14 mouse cellular contexts compared by ENCODE assay signal in genomic region chr3:53289589-53290219, GRCm38 (mm10).
A peak's percentile ranks its signal among the peaks of the same experiment; 100 is the strongest.
DNase-seq lines count a peak whose midpoint lies in the region; ATAC-seq and TF ChIP-seq lines count a peak whose summit lies in the region.
"Had no signal": no experiment of that assay in that cellular context is flagged by ENCODE, and none has a peak within 500 bp of the region (broad histone marks: within the 10 kb centered on the region; RNA-seq: fewer than 3 reads in every experiment).

No protein-coding gene starts in this region.

- no peaks in the 10 kb centered on the region for H3K27me3 ChIP-seq in kidney, adult 2 months (replicated peaks; ENCODE audit: control insufficient read depth, insufficient read depth, low read length)
- H3K27me3 ChIP-seq in neural tube, embryonic 12.5 days (replicated peaks), result no peaks in the 10 kb centered on the region
- H3K27me3 ChIP-seq in limb, embryonic 11.5 days (ENCODE audit: control insufficient read depth, insufficient read depth, low read length), result no peaks in the 10 kb centered on the region
- H3K27me3 ChIP-seq in stomach, embryonic 16.5 days (ENCODE audit: control insufficient read depth, insufficient read depth, low read length), result no peaks in the 10 kb centered on the region
- H3K27me3 ChIP-seq: heart, embryonic 13.5 days; lung, embryonic 15.5 days had no signal

- H3K36me3 ChIP-seq in kidney, adult 2 months (ENCODE audit: control insufficient read depth, insufficient read depth, low read length), result no peaks in the 10 kb centered on the region
- no peaks in the 10 kb centered on the region for H3K36me3 ChIP-seq in neural tube, embryonic 12.5 days
- no peaks in the 10 kb centered on the region for H3K36me3 ChIP-seq in limb, embryonic 11.5 days (ENCODE audit: control insufficient read depth, insufficient read depth, low read length)
- no peaks in the 10 kb centered on the region for H3K36me3 ChIP-seq in stomach, embryonic 16.5 days (ENCODE audit: control insufficient read depth, insufficient read depth, low read length)
- H3K36me3 ChIP-seq: forebrain, embryonic 12.5 days; heart, embryonic 13.5 days; lung, embryonic 15.5 days; midbrain, embryonic 10.5 days had no signal

- no peaks in the 10 kb centered on the region for H3K9me3 ChIP-seq in neural tube, embryonic 12.5 days
- no peaks in the 10 kb centered on the region for H3K9me3 ChIP-seq in limb, embryonic 11.5 days (ENCODE audit: control insufficient read depth, low read length)
- no peaks in the 10 kb centered on the region for H3K9me3 ChIP-seq in stomach, embryonic 16.5 days (replicated peaks; ENCODE audit: control insufficient read depth, low read length)
- H3K9me3 ChIP-seq: forebrain, embryonic 12.5 days; heart, embryonic 13.5 days; lung, embryonic 15.5 days; midbrain, embryonic 10.5 days had no signal

- H3K9ac ChIP-seq in neural tube, embryonic 12.5 days, result no peak overlapping the region
- no peak overlapping the region for H3K9ac ChIP-seq in limb, embryonic 11.5 days (ENCODE audit: low read length)
- no peak overlapping the region for H3K9ac ChIP-seq in stomach, embryonic 16.5 days (ENCODE audit: low read length)
- H3K9ac ChIP-seq: forebrain, embryonic 12.5 days; heart, embryonic 13.5 days; lung, embryonic 15.5 days had no signal

- H3K4me1 ChIP-seq in kidney, adult 2 months (ENCODE audit: control insufficient read depth, insufficient read depth, low read length), result no peaks in the 10 kb centered on the region
- peaks cover 10% of the 10 kb centered on the region; the same call in 1 of the 2 replicates for H3K4me1 ChIP-seq in neural tube, embryonic 12.5 days
- H3K4me1 ChIP-seq in limb, embryonic 11.5 days (ENCODE audit: control insufficient read depth, insufficient read depth, low read length), result 0 out of 2 replicates have a peak, but pooled peaks cover 2% of the 10 kb centered on the region
- H3K4me1 ChIP-seq in stomach, embryonic 16.5 days (ENCODE audit: control insufficient read depth, insufficient read depth, low read length), result peaks cover 7% of the 10 kb centered on the region

- peak; percentile 14 for DNase-seq in kidney, adult 2 months
- DNase-seq in kidney, adult 8-10 months, result no peak
- no peak for DNase-seq in neural tube, embryonic 10.5 days (ENCODE audit: extremely low spot score, low spot score)
- DNase-seq in limb, embryonic 11.5 days (ENCODE audit: low spot score), result peak; percentile 37
- DNase-seq: adrenal gland, adult 2 months; layer of hippocampus, adult 9-11 months; liver had no signal

- no peak for TF ChIP-seq CTCF in kidney, adult 2 months (conservative IDR thresholded peaks at IDR 0.05; ENCODE audit: insufficient read depth, insufficient read length, low read depth, low read length)

- no peak overlapping the region for H3K27ac ChIP-seq in kidney, adult 2 months (ENCODE audit: insufficient read depth, low read depth, low read length)
- 0 out of 2 replicates have a peak overlapping the region, but pooled peaks have one; percentile 50 for H3K27ac ChIP-seq in neural tube, embryonic 12.5 days
- no peak overlapping the region for H3K27ac ChIP-seq in limb, embryonic 11.5 days (replicated peaks; ENCODE audit: low read depth, low read length)
- peak overlapping the region; percentile 10; the same call in 1 of the 2 replicates for H3K27ac ChIP-seq in stomach, embryonic 16.5 days (ENCODE audit: low read length)
- H3K27ac ChIP-seq: forebrain, embryonic 12.5 days; heart, embryonic 13.5 days; lung, embryonic 15.5 days; midbrain, embryonic 10.5 days had no signal

- no peak overlapping the region for H3K4me3 ChIP-seq in kidney, adult 2 months (ENCODE audit: insufficient read depth, low read depth, low read length)
- H3K4me3 ChIP-seq in neural tube, embryonic 12.5 days, result no peak overlapping the region
- no peak overlapping the region for H3K4me3 ChIP-seq in limb, embryonic 11.5 days (ENCODE audit: low read depth, low read length)
- H3K4me3 ChIP-seq in stomach, embryonic 16.5 days (replicated peaks; ENCODE audit: low read length), result no peak overlapping the region
- H3K4me3 ChIP-seq: forebrain, embryonic 12.5 days; heart, embryonic 13.5 days; lung, embryonic 15.5 days; midbrain, embryonic 10.5 days had no signal

- no peak for TF ChIP-seq POLR2A in kidney, adult 2 months (IDR thresholded peaks at IDR 0.05; ENCODE audit: low read depth, low read length)

- H3K4me2 ChIP-seq in neural tube, embryonic 12.5 days (replicated peaks), result peak overlapping the region; percentile 30; the same call in 1 of the 2 replicates
- 0 out of 2 replicates have a peak overlapping the region, but pooled peaks have one; percentile 14 for H3K4me2 ChIP-seq in limb, embryonic 11.5 days (ENCODE audit: low read depth, severe bottlenecking)
- H3K4me2 ChIP-seq in stomach, embryonic 16.5 days (ENCODE audit: low read depth, low read length), result no peak overlapping the region
- H3K4me2 ChIP-seq: forebrain, embryonic 12.5 days; heart, embryonic 13.5 days; lung, embryonic 15.5 days had no signal

- ATAC-seq in neural tube, embryonic 12.5 days (ENCODE audit: low FRiP score, low read depth), result peak; percentile 61; the same call in 1 of the 2 replicates
- ATAC-seq in limb, embryonic 11.5 days (ENCODE audit: insufficient number of reproducible peaks, low FRiP score, low TSS enrichment, low read depth), result no peak
- no peak for ATAC-seq in stomach, embryonic 16.5 days (ENCODE audit: insufficient read depth, low FRiP score)
- no peak for ATAC-seq in CD4-positive, CD25-positive, alpha-beta regulatory T cell, adult 4 months

- 58% methylated on average over 14 of the region's 14 CpGs for WGBS in kidney, adult 2 months
- WGBS in neural tube, embryonic 12.5 days, result 57% methylated on average over 14 of the region's 14 CpGs
- WGBS in limb, embryonic 11.5 days, result 45% methylated on average over 14 of the region's 14 CpGs
- 53% methylated on average over 14 of the region's 14 CpGs for WGBS in stomach, embryonic 16.5 days

Comparison
In these comparisons a context has a peak if more than half of its experiments do, and no peak if none do; other contexts are left out.
1. DNase-seq: peak in kidney, adult 2 months (single experiment) and limb, embryonic 11.5 days (single experiment); none in kidney, adult 8-10 months (0 of 2) and neural tube, embryonic 10.5 days (single experiment).
2. H3K27ac ChIP-seq: peak in neural tube, embryonic 12.5 days (single experiment) and stomach, embryonic 16.5 days (single experiment); none in kidney, adult 2 months (single experiment) and limb, embryonic 11.5 days (single experiment).